Mouse (Mus musculus) adrenal gland, adult 8-10 months (tissue): ENCODE results near the gene Cmtm2a. TPM values are rescaled to one million over a fixed set of nuclear protein-coding genes. Genes with fewer than 3 reads are reported as not detected.
A peak's percentile ranks its signal among the peaks of the same experiment; 100 is the strongest.
"Not testable (repeated sequence)": the region's sequence is repeated elsewhere in the genome, so short reads cannot be mapped to it uniquely, and the experiment has no call there.

ENCODE experiments used
- DNase-seq: peaks from one replicate; pipeline ENCODE4 v3.0.0; 2022
- total RNA-seq, 4 experiments: library from RNA; stranded (reverse); gene quantifications; 2 replicates each; pipeline ENCODE4 v1.2.4; 2022

The Cmtm2a gene
- total RNA-seq, 4 experiments from 2014 or later = 0.27 to 0.87 (median 0.59) TPM

GRCm38 (mm10) chr8:104294396-104294795 lies 1.4 kb upstream of the Cmtm2a start:
- DNase-seq = no peak

- DNase-seq = no peak
Observed at GRCm38 (mm10) chr8:104268937-104269440, 24.0 kb downstream of the Cmtm2a start.

- DNase-seq = no peak
Observed at GRCm38 (mm10) chr8:104268368-104268767, 24.6 kb downstream of the Cmtm2a start.

GRCm38 (mm10) chr8:104264271-104264935 lies 28.6 kb downstream of the Cmtm2a start:
- DNase-seq = peak; percentile 66

- DNase-seq = not testable (repeated sequence)
Observed at GRCm38 (mm10) chr8:104261802-104262201, 31.2 kb downstream of the Cmtm2a start.

- no peak for DNase-seq
Observed at GRCm38 (mm10) chr8:104253016-104253415, 40.0 kb downstream of the Cmtm2a start.

GRCm38 (mm10) chr8:104251461-104251860 lies 41.5 kb downstream of the Cmtm2a start:
- no peak for DNase-seq

GRCm38 (mm10) chr8:104250439-104251367 lies 42.3 kb downstream of the Cmtm2a start, which contains the start of gene Cklf:
Gene Cklf, plus strand, starts transcription at chr8:104250861.
- peak; percentile 83 for DNase-seq

GRCm38 (mm10) chr8:104249442-104249996 lies 43.5 kb downstream of the Cmtm2a start:
- no peak for DNase-seq

GRCm38 (mm10) chr8:104248276-104248675 lies 44.7 kb downstream of the Cmtm2a start, which contains the start of gene Tk2:
Gene Tk2, minus strand, starts transcription at chr8:104248558.
- peak; percentile 67 for DNase-seq

- no peak for DNase-seq
Observed at GRCm38 (mm10) chr8:104247908-104248275, 45.1 kb downstream of the Cmtm2a start.

GRCm38 (mm10) chr8:104247054-104247907 lies 45.7 kb downstream of the Cmtm2a start:
- peak; percentile 34 for DNase-seq

- no peak for DNase-seq
Observed at GRCm38 (mm10) chr8:104246621-104247020, 46.4 kb downstream of the Cmtm2a start.

- DNase-seq = no peak
Observed at GRCm38 (mm10) chr8:104242038-104242644, 50.8 kb downstream of the Cmtm2a start.

- no peak for DNase-seq
Observed at GRCm38 (mm10) chr8:104239418-104239861, 53.5 kb downstream of the Cmtm2a start.

GRCm38 (mm10) chr8:104234573-104234972 lies 58.4 kb downstream of the Cmtm2a start:
- no peak for DNase-seq

GRCm38 (mm10) chr8:104232919-104233318 lies 60.1 kb downstream of the Cmtm2a start:
- DNase-seq = no peak

- no peak for DNase-seq
Observed at GRCm38 (mm10) chr8:104232039-104232438, 60.9 kb downstream of the Cmtm2a start.
